Mouse (Mus musculus) frontal cortex, postnatal 36 days (tissue): ENCODE measurements around the gene Gm10964.

ENCODE experiments used
- DNase-seq, 2 experiments: peaks; one replicate each; pipeline ENCODE4 v3.0.0; 2022; ENCODE audit warnings: low spot score in 2 of 2

The Gm10964 gene

GRCm38 (mm10) chr3:103739329-103739728 lies at the start of gene Gm10964:
TSS of gene Gm10964 (plus strand) at chr3:103739366.
- DNase-seq, result no peak

GRCm38 (mm10) chr3:103690506-103690905 lies 48.7 kb upstream of the Gm10964 start:
- no peak for DNase-seq

GRCm38 (mm10) chr3:103695556-103695955 lies 43.6 kb upstream of the Gm10964 start:
- no peak for DNase-seq

GRCm38 (mm10) chr3:103696388-103696925 lies 42.7 kb upstream of the Gm10964 start:
- no peak for DNase-seq

- no peak for DNase-seq
Observed at GRCm38 (mm10) chr3:103704661-103705060, 34.5 kb upstream of the Gm10964 start.

- no peak for DNase-seq
Observed at GRCm38 (mm10) chr3:103705426-103705825, 33.7 kb upstream of the Gm10964 start.

GRCm38 (mm10) chr3:103709470-103710040 lies 29.6 kb upstream of the Gm10964 start:
- peak in 1 of 2 experiments; percentile 23 for DNase-seq

- DNase-seq, result no peak
Observed at GRCm38 (mm10) chr3:103712196-103712595, 27.0 kb upstream of the Gm10964 start.

- no peak for DNase-seq
Observed at GRCm38 (mm10) chr3:103714236-103714875, 24.8 kb upstream of the Gm10964 start.

- DNase-seq, result no peak
Observed at GRCm38 (mm10) chr3:103714942-103715341, 24.2 kb upstream of the Gm10964 start.

- no peak for DNase-seq
Observed at GRCm38 (mm10) chr3:103715762-103716693, 23.1 kb upstream of the Gm10964 start.

- peak in 1 of 2 experiments; percentile 49 for DNase-seq
Observed at GRCm38 (mm10) chr3:103716774-103717760, 22.1 kb upstream of the Gm10964 start.

GRCm38 (mm10) chr3:103718728-103719127 lies 20.4 kb upstream of the Gm10964 start:
- DNase-seq, result no peak

GRCm38 (mm10) chr3:103724137-103724536 lies 15.0 kb upstream of the Gm10964 start:
- DNase-seq, result no peak

- DNase-seq, result no peak
Observed at GRCm38 (mm10) chr3:103726642-103727041, 12.5 kb upstream of the Gm10964 start.

- no peak for DNase-seq
Observed at GRCm38 (mm10) chr3:103727813-103728326, 11.3 kb upstream of the Gm10964 start.

- DNase-seq, result no peak
Observed at GRCm38 (mm10) chr3:103729850-103730249, 9.3 kb upstream of the Gm10964 start.

- no peak for DNase-seq
Observed at GRCm38 (mm10) chr3:103732116-103732515, 7.0 kb upstream of the Gm10964 start.

- DNase-seq, result no peak
Observed at GRCm38 (mm10) chr3:103733176-103733575, 6.0 kb upstream of the Gm10964 start.

GRCm38 (mm10) chr3:103733799-103734695 lies 5.1 kb upstream of the Gm10964 start:
- peak; percentile 62 to 68 for DNase-seq
